Mouse (Mus musculus) limb, embryonic 11.5 days (tissue): ENCODE results near the gene Tmem100. TPM values are rescaled to one million over a fixed set of nuclear protein-coding genes. Genes with fewer than 3 reads are reported as not detected.

Source experiments
- ATAC-seq: fragments of 200-750 bp; cut with Nextera tagmentation; 2 replicates; pipeline ENCODE4 v1.8.0; 2017; ENCODE audit warnings: low read depth; ENCODE audit not compliant: insufficient number of reproducible peaks, low FRiP score, low TSS enrichment
- DNase-seq: peaks from one replicate; pipeline ENCODE4 v3.0.0-alpha.2; 2015; ENCODE audit warnings: low spot score
- H3K27ac ChIP-seq: fragments of 300-500 bp; sonication (generic); replicated peaks from 2 replicates; pipeline ENCODE4 v1.5.1; 2014; ENCODE audit warnings: low read depth, mild to moderate bottlenecking, low read length
- H3K27me3 ChIP-seq: fragments of 300-500 bp; sonication (generic); 2 replicates; pipeline ENCODE4 v1.6.1; 2014; ENCODE audit warnings: mild to moderate bottlenecking, low read length, mixed read lengths; ENCODE audit not compliant: control insufficient read depth, insufficient read depth
- H3K36me3 ChIP-seq: fragments of 300-500 bp; sonication (generic); 2 replicates; pipeline ENCODE4 v1.6.1; 2014; ENCODE audit warnings: mild to moderate bottlenecking, low read length, moderate library complexity, mixed read lengths; ENCODE audit not compliant: control insufficient read depth, insufficient read depth
- H3K4me1 ChIP-seq: fragments of 300-500 bp; sonication (generic); 2 replicates; pipeline ENCODE4 v1.6.1; 2014; ENCODE audit warnings: low read length, mixed read lengths; ENCODE audit not compliant: control insufficient read depth, insufficient read depth
- H3K4me2 ChIP-seq: fragments of 300-500 bp; sonication (generic); 2 replicates; pipeline ENCODE4 v1.6.1; 2014; ENCODE audit warnings: low read depth, mild to moderate bottlenecking, moderate library complexity; ENCODE audit not compliant: severe bottlenecking
- H3K4me3 ChIP-seq: fragments of 300-500 bp; sonication (generic); 2 replicates; pipeline ENCODE4 v1.5.1; 2014; ENCODE audit warnings: low read depth, low read length
- H3K9ac ChIP-seq: fragments of 300-500 bp; sonication (generic); 2 replicates; pipeline ENCODE4 v1.6.1; 2014; ENCODE audit warnings: mild to moderate bottlenecking, low read length
- H3K9me3 ChIP-seq: fragments of 300-500 bp; sonication (generic); 2 replicates; pipeline ENCODE4 v1.6.1; 2016; ENCODE audit warnings: low read length; ENCODE audit not compliant: control insufficient read depth
- WGBS: fragments of 180-500 bp; shearing (Covaris S2); extraction: QIAGEN DNeasy Blood & Tissue Kit; methylation state at CpG from one replicate; pipeline ENCODE4 v1.1.7; 2014; 5-methylcytosine and 5-hydroxymethylcytosine counted together
- polyA plus RNA-seq: library from polyadenylated mRNA; unstranded; fragments of >200 nt; fragmentation: Nextera tagmentation; extraction: Ambion mirVana; gene quantifications from 2 replicates; pipeline ENCODE4 v1.2.1, GENCODE M21; 2014

The Tmem100 gene
- 8.2 and 8.6 TPM in 2 replicates for polyA plus RNA-seq

GRCm38 (mm10) chr11:90029841-90030398, at the start of gene Tmem100:
Gene Tmem100, plus strand, starts transcription at chr11:90030348.
- no peaks in the 10 kb centered on the region for H3K9me3 ChIP-seq
- H3K4me3 ChIP-seq: peak within 1 kb of the TSS; percentile 31
- DNase-seq: no peak
- WGBS: 48% methylated on average over 13 of the region's 13 CpGs
- H3K36me3 ChIP-seq: no peaks in the 10 kb centered on the region
- no peak within 1 kb of the TSS for H3K27ac ChIP-seq
- peaks cover 5% of the 10 kb centered on the region; the same call in 1 of the 2 replicates for H3K27me3 ChIP-seq
- peak within 1 kb of the TSS; percentile 52 for H3K4me2 ChIP-seq
- H3K4me1 ChIP-seq: peaks cover 6% of the 10 kb centered on the region
- ATAC-seq: no peak
- H3K9ac ChIP-seq: peak within 1 kb of the TSS; percentile 43

DNA sequence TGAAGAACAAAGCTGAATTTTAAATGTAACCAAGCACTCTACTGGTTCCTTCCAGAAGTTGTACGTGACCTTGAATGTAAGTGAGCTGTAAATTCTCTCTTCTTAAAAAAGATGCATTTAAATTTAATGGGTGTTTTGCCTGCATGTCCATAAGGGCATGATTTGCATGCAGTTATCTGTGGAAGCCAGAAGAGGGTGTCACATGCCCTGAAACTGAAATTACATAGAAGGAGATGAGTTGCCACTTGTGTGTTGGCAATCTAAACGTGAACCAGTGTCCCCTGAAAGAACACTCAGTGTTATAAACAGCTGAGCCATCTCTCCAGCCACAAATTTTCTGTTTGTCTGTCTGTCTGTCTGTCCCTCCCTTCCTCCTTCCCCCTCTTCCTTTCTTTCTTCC, 47.2 kb upstream of the Tmem100 start:
- Histone ChIP-seq H3K27ac (no peak overlapping the region), H3K36me3 (no peaks in the 10 kb centered on the region), H3K4me1 (no peaks in the 10 kb centered on the region), H3K4me3 (no peak overlapping the region), H3K4me2 (no peak overlapping the region), H3K9ac (no peak overlapping the region), H3K9me3 (no peaks in the 10 kb centered on the region), H3K27me3 (no peaks in the 10 kb centered on the region)
- WGBS: 86% methylated on average over 2 of the region's 2 CpGs
- ATAC-seq (no peak), DNase-seq (no peak)

GRCm38 (mm10) chr11:89984436-89984835, 45.7 kb upstream of the Tmem100 start:
- Histone ChIP-seq H3K4me2 (no peak overlapping the region), H3K4me1 (no peaks in the 10 kb centered on the region), H3K9me3 (no peaks in the 10 kb centered on the region), H3K9ac (no peak overlapping the region), H3K27ac (no peak overlapping the region), H3K4me3 (no peak overlapping the region), H3K36me3 (no peaks in the 10 kb centered on the region), H3K27me3 (no peaks in the 10 kb centered on the region)
- no peak for DNase-seq
- WGBS: 93% methylated on average over 5 of the region's 5 CpGs
- ATAC-seq: no peak

GRCm38 (mm10) chr11:89985200-89986187, 44.7 kb upstream of the Tmem100 start:
- no peaks in the 10 kb centered on the region for H3K4me1 ChIP-seq
- H3K36me3 ChIP-seq: no peaks in the 10 kb centered on the region
- H3K4me2 ChIP-seq: no peak overlapping the region
- no peaks in the 10 kb centered on the region for H3K27me3 ChIP-seq
- ATAC-seq: no peak
- no peak overlapping the region for H3K4me3 ChIP-seq
- no peaks in the 10 kb centered on the region for H3K9me3 ChIP-seq
- H3K27ac ChIP-seq: no peak overlapping the region
- no peak overlapping the region for H3K9ac ChIP-seq
- WGBS: 82% methylated on average over 10 of the region's 10 CpGs
- DNase-seq: no peak

GRCm38 (mm10) chr11:89986516-89986915, 43.6 kb upstream of the Tmem100 start:
- Histone ChIP-seq H3K9me3 (no peaks in the 10 kb centered on the region), H3K27ac (no peak overlapping the region), H3K27me3 (no peaks in the 10 kb centered on the region), H3K4me1 (no peaks in the 10 kb centered on the region), H3K9ac (no peak overlapping the region), H3K4me2 (no peak overlapping the region), H3K4me3 (no peak overlapping the region), H3K36me3 (no peaks in the 10 kb centered on the region)
- DNase-seq (no peak), ATAC-seq (no peak)
- WGBS: 94% methylated on average over 8 of the region's 8 CpGs

- no peaks in the 10 kb centered on the region for H3K27me3 ChIP-seq
- DNase-seq (peak; percentile 88), ATAC-seq (peak; percentile 54; the same call in 1 of the 2 replicates)
- H3K9me3 ChIP-seq: no peaks in the 10 kb centered on the region
- H3K27ac ChIP-seq: no peak overlapping the region
- no peak overlapping the region for H3K4me3 ChIP-seq
- no peak overlapping the region for H3K9ac ChIP-seq
- H3K36me3 ChIP-seq: no peaks in the 10 kb centered on the region
- no peaks in the 10 kb centered on the region for H3K4me1 ChIP-seq
- WGBS: 24% methylated on average over 8 of the region's 8 CpGs
- no peak overlapping the region for H3K4me2 ChIP-seq
These were observed 41.1 kb upstream of the Tmem100 start for GRCm38 (mm10) chr11:89988936-89989589.

GRCm38 (mm10) chr11:89991661-89992060, 38.5 kb upstream of the Tmem100 start:
- no peak overlapping the region for H3K4me3 ChIP-seq
- no peak overlapping the region for H3K4me2 ChIP-seq
- DNase-seq (no peak), ATAC-seq (no peak)
- no peak overlapping the region for H3K27ac ChIP-seq
- no peak overlapping the region for H3K9ac ChIP-seq
- H3K4me1 ChIP-seq: no peaks in the 10 kb centered on the region
- H3K27me3 ChIP-seq: no peaks in the 10 kb centered on the region
- no peaks in the 10 kb centered on the region for H3K36me3 ChIP-seq
- H3K9me3 ChIP-seq: no peaks in the 10 kb centered on the region

DNA sequence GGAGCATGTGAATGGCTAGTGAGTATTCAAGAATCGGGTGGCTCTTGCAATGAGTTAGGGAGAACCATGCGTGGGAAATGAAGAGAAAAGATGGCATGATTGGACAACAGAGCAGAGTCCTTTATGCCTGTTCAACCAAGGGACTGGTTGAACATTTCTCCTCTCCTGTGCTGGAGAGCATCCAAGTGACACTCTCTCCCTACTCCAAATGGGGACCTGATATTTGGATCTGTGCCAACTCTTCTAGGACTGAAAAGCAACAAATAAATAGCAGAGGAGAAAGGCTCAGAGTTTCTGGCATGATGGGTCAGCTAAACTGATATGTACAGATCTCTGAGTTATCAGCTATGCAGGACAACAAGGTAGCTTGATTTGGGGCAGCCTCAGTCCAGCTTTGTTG, 35.4 kb upstream of the Tmem100 start:
- DNase-seq (no peak), ATAC-seq (no peak)
- 87% methylated on average over 2 of the region's 2 CpGs for WGBS

More for the DNA sequence above, 35.4 kb upstream of the Tmem100 start:
- no peak overlapping the region for H3K4me2 ChIP-seq
- H3K36me3 ChIP-seq: no peaks in the 10 kb centered on the region
- H3K9ac ChIP-seq: no peak overlapping the region
- no peak overlapping the region for H3K4me3 ChIP-seq
- H3K4me1 ChIP-seq: no peaks in the 10 kb centered on the region
- no peaks in the 10 kb centered on the region for H3K27me3 ChIP-seq
- H3K27ac ChIP-seq: no peak overlapping the region
- no peaks in the 10 kb centered on the region for H3K9me3 ChIP-seq
